Mouse (Mus musculus) left cerebral cortex, postnatal 14 days (tissue): ENCODE measurements around the gene Eml6. TPM values are rescaled to one million over a fixed set of nuclear protein-coding genes. Genes with fewer than 3 reads are reported as not detected.

Experiments
- DNase-seq, 2 experiments: peaks; one replicate each; pipeline ENCODE4 v3.0.0; 2021 to 2022; ENCODE audit warnings: low spot score in 2 of 2, mixed read lengths in 1 of 2
- intact Hi-C: fragments of 180-260 bp; cut with DNase I; formaldehyde crosslinking; loops from one replicate; pipeline ENCODE4 v1.15.1; 2025
- total RNA-seq, 2 experiments: library from RNA; stranded (reverse); gene quantifications; 2 replicates each; pipeline ENCODE4 v1.2.3; 2021

Gene Eml6
- total RNA-seq, 2 experiments from 2014 or later = 26.2 to 32.4 TPM

- peak; percentile 34 to 36 for DNase-seq
- intact Hi-C loops = loop anchor here (5.0 kb wide), 1 partner anchor 164 kb away; no protein-coding TSS in a partner anchor
Measured at GRCm38 (mm10) chr11:29718541-29718940, 307.3 kb downstream of the Eml6 start.

GRCm38 (mm10) chr11:29715499-29715898 lies 310.3 kb downstream of the Eml6 start:
- intact Hi-C loops = loop anchor here (5.0 kb wide), 1 partner anchor 167 kb away; no protein-coding TSS in a partner anchor
- no peak for DNase-seq

GRCm38 (mm10) chr11:29714789-29715188 lies 311.0 kb downstream of the Eml6 start:
- peak; percentile 41 to 49 for DNase-seq
- intact Hi-C loops = loop anchor here (5.0 kb wide), 2 partner anchors 167 to 168 kb away; partner anchors contain the start of genes Clhc1 and Rps27a

- intact Hi-C loops = loop anchor here (5.0 kb wide), 1 partner anchor 167 kb away; the partner anchor contains the start of genes Clhc1 and Rps27a
- no peak for DNase-seq
Measured at GRCm38 (mm10) chr11:29714114-29714513, 311.7 kb downstream of the Eml6 start.

- intact Hi-C loops = no loop called here
- no peak for DNase-seq
Measured at GRCm38 (mm10) chr11:29709512-29709911, 316.3 kb downstream of the Eml6 start.

- intact Hi-C loops = no loop called here
- DNase-seq = no peak
Measured at GRCm38 (mm10) chr11:29706845-29707244, 319.0 kb downstream of the Eml6 start.

GRCm38 (mm10) chr11:29705263-29705662 lies 320.6 kb downstream of the Eml6 start:
- no peak for DNase-seq
- intact Hi-C loops = no loop called here

GRCm38 (mm10) chr11:29702721-29703120 lies 323.1 kb downstream of the Eml6 start:
- intact Hi-C loops = no loop called here
- no peak for DNase-seq

- no peak for DNase-seq
- intact Hi-C loops = loop anchor here (10.0 kb wide), 1 partner anchor 330 kb away; the partner anchor contains the start of gene Eml6
Measured at GRCm38 (mm10) chr11:29694754-29695153, 331.1 kb downstream of the Eml6 start.

- DNase-seq = peak; percentile 83 to 84
- intact Hi-C loops = loop anchor here (2.0 to 10.0 kb wide), 2 partner anchors 145 to 331 kb away; partner anchors contain the start of genes Eml6 and Rps27a
Measured at GRCm38 (mm10) chr11:29693576-29694410, 332.0 kb downstream of the Eml6 start.

Other genes with a start within 250 kb of the Eml6 start
- gene 4931440F15Rik, start 200.4 kb downstream of the Eml6 start, total RNA-seq = 1 to 10 TPM; 2.8 to 3.1 TPM
- gene Sptbn1, start 242.1 kb upstream of the Eml6 start, total RNA-seq = 100 to 1,000 TPM; 711 to 761 TPM